Mouse (Mus musculus): ENCODE results near the gene Rasa3.

Gene Rasa3

DNA sequence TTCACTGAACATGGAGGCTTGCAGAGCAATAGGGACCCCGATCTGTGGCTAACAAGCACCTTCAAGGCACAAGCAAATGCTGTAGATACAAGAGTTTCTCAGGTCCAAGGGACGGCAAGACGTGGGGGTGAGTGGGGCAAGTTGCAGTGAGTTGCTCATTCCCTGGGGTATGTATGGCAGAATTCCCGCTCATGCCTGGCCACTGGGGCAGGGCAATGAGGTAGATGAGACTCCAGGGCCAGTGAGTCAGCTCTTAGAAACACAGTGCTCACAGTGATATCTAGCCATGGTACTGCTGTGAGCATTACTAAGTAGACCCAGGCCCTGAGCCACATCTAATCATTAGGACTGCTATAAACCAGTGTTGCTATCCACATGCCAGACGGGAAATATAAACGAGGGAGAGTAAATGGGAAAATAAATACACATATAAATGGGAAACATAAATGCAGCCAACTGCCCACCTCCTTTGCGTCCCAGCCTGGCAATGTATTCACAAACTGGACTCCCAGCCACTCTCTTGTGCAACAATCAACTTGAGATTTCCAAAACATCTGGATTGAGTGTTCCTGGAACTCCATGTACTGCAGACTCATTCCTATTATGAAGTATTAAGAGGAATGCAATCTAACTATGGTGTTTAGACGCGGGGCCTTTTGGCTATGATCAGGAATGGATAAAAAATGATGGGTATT lies 57.0 kb downstream of the Rasa3 start:
- WGBS, result 91% methylated on average over 9 of the region's 9 CpGs

DNA sequence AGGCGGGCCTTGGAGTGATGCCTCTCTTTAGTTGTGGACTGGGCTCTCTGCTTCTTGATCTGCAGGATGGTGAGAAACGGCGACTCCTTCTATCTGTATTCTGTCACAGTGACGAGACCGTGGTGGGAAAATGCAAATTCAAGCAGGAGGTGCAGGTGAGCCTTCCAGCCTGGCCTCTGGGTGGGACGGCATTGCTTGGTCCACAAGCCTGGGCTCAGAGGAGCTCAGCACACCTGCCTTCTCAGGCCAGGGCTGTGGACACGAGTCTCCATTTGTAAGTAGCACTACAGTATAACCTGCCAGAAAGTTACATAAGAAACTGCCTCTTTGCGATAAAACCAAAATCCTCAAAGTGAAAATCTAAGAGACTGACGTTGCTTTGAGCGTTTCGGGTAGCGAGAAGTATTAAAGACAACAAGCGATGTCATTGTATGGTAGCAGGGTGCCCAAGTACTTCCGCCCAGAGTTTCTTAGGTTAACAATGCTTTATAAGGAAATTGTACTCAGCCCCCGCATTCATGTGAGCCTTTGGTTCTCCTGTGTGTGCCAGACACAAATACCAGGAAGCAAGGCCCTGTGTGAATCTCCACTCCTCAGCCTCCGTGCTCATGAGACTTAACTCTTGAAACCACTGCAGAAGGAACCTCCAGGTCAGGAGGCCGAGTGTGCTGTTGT lies 60.4 kb downstream of the Rasa3 start:
- WGBS, result 51% methylated on average over 17 of the region's 17 CpGs

DNA sequence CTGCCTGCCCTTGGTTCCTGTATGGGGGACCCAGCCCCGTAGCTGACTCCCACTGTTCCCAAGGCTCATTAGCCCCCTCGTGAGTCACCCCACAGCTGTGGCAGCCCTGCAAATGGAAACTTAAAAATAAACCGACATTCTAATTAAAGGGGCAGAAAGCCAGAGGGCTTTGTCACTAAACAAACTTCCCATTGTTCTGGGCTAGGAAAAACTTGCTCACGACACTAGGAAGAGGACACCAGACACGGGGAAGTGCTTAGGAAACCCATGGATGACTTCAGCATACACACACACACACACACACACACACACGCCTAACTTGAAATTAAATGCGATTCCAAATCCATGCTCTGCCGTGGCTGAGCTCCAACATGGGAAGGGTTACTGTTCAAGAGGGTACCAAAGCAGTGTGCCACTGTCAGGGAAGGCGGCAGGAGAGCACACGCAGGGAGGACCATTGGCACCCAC lies 62.4 kb downstream of the Rasa3 start:
- 23% methylated on average over 10 of the region's 10 CpGs for WGBS

DNA sequence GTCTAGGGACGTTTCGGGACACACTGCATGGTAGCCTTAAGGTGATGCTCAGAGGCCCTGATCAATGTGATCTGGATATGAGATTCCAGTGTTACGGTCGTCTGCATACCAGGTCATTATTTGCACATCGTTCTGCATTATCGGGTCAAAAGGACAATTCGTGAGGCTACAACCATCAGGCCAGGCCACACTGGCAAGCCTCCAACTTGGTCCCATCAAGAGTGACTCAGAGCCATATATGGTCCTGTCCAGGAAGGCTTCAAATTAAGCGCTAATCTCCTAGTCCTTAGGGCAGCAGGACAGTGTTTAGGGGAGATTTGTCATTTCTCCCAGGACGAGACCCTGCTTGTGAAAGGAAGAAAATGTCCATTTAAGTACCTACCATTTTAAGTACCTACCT lies 63.3 kb downstream of the Rasa3 start:
- WGBS, result 87% methylated on average over 9 of the region's 9 CpGs

DNA sequence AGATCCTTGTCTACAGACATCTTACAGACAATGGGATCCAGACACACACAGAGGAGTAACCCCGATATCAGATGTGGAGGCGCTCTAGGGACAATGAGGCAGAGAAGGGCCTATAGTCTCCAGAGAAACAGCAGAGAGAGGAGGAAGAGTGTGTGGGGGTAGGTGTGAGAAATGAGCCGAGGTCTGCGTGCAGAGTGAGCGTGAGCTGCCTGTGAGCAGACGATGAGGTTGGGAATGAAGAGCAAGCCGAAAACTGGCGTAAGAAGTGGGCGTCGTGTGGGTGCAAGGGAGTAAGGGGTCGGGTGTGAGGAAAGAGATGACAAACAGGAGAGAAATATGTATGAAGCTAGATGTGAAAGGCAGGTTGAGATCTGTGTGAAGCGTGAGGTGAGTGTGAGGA lies 65.7 kb downstream of the Rasa3 start:
- 51% methylated on average over 12 of the region's 12 CpGs for WGBS

DNA sequence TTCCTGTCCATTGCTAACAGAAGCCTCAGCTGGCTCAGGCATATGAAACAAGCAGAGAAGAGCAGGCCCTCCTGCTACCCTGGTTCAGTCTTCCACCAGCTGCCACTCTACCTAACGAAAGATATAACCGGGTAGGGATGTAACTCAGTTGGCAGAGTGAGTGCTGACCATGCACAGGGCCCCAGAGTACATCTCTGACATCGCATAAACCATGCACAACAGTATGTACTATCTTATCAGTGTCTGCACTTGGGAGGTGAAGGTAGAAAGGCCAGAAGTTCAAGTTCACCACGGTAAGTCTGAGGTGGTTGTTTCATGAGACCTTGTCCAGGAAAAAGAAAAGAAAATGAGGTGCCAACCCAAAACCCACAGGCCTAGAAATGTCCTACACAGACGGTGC lies 67.4 kb downstream of the Rasa3 start:
- WGBS, result 79% methylated on average over 5 of the region's 5 CpGs

DNA sequence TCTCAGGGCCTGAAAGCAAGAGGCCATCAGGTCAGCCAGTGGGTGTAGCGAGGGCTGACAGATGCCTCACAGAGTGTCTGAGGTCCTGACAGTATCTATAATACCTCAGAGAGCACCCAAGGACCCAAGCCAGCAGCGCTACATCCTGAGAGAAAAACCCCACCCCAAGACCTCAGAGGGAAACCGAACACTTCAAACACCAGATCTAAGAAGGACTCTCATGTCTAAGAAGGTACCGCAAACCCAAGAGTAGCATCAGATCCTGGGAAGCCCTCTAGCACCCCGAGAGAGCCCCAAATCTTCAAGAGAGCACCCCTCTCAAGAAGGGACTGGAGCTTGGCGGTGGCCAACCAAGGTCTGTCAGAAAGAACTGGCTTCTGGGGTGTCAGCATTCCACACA lies 68.5 kb downstream of the Rasa3 start:
- 95% methylated on average over 6 of the region's 6 CpGs for WGBS

DNA sequence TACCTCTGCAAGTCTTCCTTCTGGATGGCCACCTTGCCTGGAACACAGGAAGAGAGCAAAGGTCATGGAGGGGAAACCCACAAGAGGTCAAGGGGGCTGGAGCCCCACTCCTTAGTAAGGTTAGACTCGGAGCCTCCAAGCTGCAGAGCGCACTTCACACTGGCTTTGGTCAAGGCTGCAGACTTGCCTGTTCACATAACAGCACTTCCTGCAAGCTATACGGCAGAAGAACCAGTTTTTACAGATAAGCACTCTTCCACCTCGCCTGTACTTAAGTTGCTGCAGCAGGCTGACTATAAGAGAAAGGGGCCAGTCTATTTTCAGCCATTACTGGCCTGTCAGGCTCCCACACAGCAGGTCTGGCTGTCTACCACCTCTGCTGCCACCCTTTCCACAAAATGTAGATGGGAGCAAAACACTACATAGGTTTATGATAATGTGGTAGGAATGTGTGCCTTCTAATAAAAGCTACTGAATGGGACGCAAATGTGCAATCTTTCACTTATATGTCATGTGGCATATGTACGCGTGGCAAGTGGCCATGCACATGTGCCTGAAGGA lies 71.4 kb downstream of the Rasa3 start:
- WGBS, result 66% methylated on average over 7 of the region's 7 CpGs

DNA sequence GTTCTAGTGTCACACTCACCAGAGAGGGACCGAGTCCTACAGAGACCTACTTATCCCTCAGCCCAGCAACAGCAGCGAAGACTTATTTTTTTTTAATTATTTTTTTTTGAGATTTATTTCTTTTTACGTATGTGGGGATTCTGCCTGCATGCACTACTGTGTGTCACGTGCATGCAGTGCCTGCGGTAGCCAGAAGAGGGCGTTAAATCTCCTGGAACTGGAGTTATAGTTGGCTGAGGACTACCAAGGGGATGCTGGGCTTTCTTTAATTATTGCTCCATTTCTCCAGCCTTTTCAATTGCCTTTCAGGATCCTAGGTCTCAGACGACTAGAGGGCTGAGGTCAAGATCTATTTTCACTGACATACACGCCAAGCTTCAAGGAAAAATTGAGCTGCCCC lies 74.8 kb downstream of the Rasa3 start:
- 63% methylated on average over 8 of the region's 8 CpGs for whole genome bisulfite sequencing

DNA sequence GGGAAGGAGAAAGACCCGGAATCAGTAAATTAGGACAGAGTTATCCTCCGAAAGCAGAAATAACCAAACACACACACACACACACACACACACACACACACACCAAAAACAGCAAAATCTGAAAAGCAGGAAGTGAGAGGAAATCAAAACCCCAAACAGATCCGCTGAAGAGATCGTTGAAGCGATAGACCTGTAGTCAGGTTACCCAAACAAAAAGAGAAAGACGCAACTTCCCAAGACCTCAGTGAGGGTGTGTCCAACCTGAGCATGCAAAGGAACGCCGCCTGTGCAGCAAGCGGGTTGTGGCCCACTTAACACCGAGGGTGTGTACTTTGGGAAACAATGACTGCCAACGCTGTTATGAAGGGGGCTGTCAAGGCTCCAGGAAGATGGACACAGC lies 76.2 kb downstream of the Rasa3 start:
- WGBS, result 69% methylated on average over 11 of the region's 11 CpGs

DNA sequence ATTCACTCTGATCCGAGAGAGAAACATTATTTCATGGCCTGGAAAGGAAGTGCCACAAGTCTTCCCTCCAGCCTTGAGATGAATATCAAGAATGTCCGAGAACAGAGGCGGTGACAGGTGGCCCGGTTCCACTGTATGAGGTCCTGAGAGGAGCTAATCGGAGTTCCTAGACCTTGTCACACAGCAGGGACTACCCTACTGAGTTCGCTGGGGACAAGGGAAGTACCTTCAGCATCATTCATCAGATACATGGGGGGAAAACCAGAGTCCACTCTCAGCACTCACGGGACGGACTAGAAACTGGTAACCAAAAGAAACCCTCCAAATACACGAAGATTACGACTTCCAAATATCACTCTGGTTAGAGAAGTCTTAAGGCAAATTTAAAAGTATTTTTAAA lies 76.7 kb downstream of the Rasa3 start:
- 78% methylated on average over 10 of the region's 10 CpGs for WGBS

DNA sequence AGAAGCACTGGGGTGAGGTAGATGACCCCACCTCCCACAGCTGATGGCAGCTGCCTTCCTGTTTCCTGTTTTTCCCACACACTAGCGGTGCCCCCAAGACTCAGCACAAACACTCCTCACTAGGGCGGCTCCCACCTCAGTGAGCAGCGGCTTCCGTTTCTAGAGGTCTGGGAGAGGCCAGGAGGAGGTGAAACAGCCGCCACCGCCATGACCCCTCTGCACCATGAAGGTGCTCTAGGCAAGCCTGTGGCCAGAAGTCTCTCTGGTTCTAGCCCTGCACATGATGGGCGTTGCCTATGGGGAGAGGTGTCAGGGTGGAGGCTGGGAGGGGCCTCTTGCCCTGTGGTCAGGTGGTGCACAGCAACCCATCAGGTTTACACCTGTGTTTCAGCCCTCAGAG lies 77.2 kb downstream of the Rasa3 start:
- 76% methylated on average over 7 of the region's 7 CpGs for WGBS

DNA sequence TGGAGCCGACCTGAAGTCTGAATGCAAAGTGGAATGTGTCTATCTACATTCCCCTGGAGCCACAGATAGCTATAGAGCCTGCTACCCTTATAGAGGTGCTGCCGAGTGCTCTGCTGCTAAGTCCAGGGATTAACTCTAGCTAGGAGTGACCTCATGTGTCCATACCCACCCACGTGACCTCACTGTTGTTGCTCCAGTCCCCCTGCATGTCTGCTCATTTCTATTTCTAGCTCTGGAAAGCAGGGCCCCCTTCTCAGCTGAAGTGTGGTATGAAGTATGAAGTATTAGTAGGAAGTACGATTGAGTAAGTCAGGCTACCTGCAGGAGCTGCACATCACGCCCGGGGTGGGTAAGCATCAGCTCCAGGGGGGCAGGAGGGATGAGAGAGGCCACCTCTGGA lies 79.6 kb downstream of the Rasa3 start:
- 95% methylated on average over 6 of the region's 6 CpGs for WGBS

DNA sequence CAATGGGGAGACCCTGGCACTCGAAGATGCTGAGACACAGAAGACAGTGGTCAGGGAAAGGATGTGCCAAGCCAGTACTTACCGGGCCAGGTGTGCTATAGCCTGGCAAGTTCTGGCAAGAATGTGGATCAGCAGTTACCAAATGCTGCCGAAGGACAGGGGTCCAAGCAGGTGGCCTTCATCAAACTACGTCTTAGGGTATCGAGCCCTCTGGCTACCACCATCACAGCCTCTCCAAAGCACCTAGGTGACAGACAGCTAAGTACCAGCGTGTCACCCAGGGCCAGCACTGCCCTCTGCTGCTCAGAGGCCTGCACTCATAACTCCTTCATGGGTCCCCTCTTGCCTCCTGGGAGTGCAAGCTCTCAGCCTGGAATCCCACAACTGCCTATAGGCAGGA lies 81.5 kb downstream of the Rasa3 start:
- WGBS, result 94% methylated on average over 6 of the region's 6 CpGs

DNA sequence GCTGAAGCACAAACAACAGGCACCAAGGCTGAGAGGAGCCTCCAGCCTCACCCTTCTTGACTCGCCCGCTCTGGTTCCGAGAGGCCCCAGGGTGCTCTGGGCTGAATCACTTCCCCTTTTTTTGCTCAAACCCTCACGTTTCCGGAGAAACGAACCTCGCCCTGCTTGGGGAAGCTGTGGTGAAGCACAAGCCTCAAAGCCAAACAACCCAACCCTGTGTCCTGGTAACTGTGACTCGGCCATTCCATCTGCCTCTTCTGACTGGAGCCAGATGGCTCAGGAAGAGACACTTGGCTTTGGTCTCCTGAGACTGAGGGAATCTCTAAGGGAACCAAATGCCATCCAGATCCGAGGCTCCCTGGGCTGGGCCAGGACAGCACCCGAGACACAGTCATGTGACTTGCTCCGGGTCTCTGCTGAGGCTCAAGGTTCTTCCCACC lies 82.5 kb downstream of the Rasa3 start:
- WGBS, result 58% methylated on average over 11 of the region's 11 CpGs

DNA sequence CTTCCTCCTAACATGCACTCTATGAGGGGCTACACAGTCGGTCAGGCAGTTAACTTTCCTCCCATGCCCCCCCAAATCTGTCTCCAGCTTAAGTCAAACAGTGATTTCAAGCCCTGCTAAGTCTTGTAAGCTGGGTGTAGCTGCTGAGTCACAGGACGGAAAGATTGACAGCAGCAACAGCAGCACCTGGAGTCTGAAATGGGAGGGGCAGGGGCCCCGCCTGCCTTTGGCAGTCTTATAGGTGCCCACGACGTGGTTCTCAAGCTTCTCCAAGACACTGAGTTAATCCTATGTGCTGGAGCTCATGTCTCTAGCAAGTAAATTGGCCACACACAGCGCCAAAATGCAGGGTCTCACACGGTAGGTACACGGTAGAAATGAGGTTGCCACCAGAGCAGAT lies 84.1 kb downstream of the Rasa3 start:
- WGBS, result 89% methylated on average over 8 of the region's 8 CpGs

DNA sequence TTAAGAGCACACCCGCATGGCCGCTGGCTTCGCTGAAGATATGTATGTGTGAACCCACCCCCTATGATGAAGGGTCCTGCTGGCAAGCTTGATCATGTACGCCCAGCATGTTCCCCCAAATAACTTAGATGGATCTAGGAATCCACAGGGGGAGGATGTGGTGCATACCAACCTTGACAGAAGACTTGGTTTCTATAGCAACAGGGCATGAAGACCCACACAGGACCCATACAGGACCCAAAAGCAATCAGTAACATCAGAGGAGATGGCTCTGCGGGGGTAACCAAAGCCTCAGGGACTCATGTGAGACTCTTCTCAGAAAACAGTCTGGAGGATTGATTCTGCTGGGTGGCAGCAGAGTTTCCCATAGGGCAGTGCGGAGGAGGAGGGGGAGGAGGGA lies 86.2 kb downstream of the Rasa3 start:
- 45% methylated on average over 6 of the region's 6 CpGs for WGBS

DNA sequence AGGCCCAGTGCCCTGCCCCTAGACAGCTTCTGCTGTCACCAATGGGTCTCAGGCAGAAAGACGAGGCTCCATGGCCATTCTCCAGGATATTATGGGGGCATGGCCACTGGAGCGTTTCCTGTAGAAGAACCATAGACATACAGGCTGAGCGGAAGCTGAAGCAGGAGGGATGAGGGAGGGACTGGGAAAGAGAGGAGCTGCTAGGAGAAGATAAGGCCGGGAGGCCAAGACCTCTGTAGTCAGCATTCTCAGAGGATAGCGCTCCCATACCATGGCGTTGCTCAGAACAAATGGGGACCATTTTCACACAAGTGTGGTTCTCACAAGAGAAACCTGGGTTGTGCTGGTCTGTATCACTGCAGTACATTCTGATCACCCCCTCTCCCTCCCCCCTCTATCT lies 88.3 kb downstream of the Rasa3 start:
- 98% methylated on average over 6 of the region's 6 CpGs for WGBS

DNA sequence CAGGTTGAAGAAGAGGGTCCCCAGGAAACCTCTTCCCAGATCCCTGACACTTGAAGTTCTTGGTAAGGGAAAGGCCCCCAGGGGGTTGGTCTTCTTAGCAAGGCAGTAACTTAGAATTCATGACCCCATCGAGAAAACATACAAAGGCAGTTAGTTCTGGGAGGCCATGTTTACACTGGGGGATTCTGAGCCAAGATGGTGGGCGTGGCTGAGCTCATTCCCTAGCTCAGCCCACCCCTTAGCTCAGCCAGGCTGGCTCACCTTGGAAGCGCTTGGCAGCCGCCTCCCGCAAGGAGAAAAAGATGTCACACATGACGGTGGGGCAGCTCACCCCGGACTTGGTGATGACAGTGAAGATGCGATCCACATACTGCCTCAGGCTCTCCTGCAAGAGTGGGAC lies 92.8 kb downstream of the Rasa3 start:
- WGBS, result 80% methylated on average over 8 of the region's 8 CpGs

DNA sequence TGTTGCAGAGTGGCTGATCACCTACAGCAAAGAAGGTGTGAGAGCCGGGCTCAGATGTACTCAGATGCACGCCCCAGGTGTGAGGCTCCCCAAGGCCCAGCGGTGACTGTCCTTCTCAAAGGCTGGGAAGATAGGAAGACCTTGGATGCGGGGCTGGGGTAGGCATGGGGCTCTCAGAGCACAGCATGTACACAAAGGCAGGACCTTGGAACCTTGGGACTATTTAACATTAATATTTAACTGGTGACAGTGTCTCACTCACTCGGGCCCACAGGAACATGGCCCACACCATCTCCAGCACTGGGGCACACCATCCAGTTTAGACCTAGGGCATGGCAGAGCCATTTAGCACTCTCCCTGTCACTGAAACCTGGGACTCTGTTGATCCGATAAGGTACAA lies 99.5 kb downstream of the Rasa3 start:
- 94% methylated on average over 6 of the region's 6 CpGs for WGBS

DNA sequence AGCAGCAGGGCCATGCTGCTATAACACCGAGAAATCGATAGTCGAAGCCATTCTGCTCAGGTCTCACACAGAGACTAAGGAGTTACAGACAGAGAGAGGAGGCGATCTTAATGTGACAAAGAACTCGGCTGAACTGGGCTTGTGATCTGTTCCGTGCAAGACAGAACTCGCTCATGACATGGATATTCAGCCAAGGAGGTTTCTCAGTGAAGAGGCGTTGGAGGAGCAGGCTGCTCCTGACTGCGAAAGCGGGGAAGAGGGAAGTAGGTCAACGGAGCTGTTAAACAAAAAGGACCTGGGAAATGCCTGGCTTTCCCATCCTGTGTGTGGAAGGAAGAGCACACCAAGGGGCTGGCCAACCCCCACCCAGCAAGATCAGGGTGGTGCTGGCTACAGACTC lies 105.4 kb downstream of the Rasa3 start:
- WGBS, result 50% methylated on average over 11 of the region's 11 CpGs

DNA sequence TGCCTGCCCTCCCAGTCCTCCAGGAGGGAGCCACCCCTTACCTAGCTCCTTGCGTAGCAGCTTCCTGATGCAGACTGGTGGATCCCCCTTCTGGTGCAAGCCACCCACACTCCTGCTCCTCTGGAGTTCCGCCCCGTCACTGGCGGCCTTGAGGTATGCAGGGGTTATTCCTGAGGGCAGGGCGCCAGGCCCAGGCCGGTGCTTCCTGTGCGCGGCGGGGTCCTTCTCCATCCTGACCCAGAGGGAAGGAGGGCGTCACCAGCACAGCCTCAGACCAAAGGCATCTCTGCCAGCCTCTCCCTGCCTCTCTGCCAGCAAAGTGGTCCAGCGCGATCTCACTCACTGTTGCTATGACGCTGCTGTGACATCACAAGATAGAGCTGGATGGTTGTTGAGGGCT lies 115.3 kb downstream of the Rasa3 start, which contains the start of gene 1700029H14Rik:
TSS of gene 1700029H14Rik (minus strand) at position 344 of the 400 bp plus-strand sequence.
- 44% methylated on average over 13 of the region's 13 CpGs for WGBS

DNA sequence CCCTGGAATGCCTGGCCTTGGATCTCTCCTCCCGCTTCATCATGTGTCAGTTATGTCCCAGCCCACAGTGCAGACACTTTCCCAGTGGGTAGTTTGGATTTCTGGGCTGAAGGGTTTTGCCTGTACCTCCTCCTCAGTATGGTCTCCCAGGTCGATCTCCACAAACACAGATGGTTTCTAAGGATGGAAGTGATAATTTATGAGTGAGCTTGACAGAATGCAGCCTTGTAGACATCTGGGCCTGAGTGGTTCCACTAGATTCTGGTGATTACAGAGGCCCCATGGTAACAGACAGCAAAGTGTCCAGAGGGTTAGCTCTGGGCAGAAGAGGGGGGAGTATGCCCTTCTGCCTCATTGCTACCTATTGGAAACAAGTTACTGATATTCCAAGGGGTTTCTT lies 119.9 kb downstream of the Rasa3 start:
- 67% methylated on average over 2 of the region's 2 CpGs for WGBS

DNA sequence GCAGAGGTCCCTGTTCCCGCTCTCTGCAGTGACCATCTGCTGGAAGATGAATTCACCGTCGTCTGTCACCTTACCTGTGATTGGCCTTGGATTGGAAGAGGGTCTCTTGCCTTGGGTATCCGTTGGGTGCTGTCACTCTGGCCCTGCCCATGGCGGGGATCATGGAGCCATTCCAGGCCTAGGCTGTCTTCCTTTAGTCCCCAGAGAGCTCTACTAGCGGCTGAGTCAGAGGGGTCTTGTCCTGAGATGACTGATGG lies 125.9 kb downstream of the Rasa3 start:
- WGBS, result 96% methylated on average over 6 of the region's 6 CpGs
